Mouse (Mus musculus) megakaryocyte, embryonic 14.5 days (primary cell): Measurements from ENCODE around the gene Caprin1.

Experiments
- FLI1 ChIP-seq: IDR thresholded peaks from 2 replicates; pipeline ENCODE4 v1.6.1; 2012; ENCODE audit warnings: low read length, inconsistent platforms, mixed read lengths
- GATA1 ChIP-seq: IDR thresholded peaks from 3 replicates; pipeline ENCODE4 v1.6.1; 2012; ENCODE audit warnings: mixed read lengths, low read length, inconsistent platforms, borderline replicate concordance

- TF ChIP-seq GATA1 (no peak), FLI1 (no peak)
These were observed 69.4 kb downstream of the Caprin1 start for GRCm38 (mm10) chr2:103728027-103728540.
